Mouse (Mus musculus): ENCODE results near the gene Olfr1393.
"Not testable (repeated sequence)": the region's sequence is repeated elsewhere in the genome, so short reads cannot be mapped to it uniquely, and the experiment has no call there.

Gene Olfr1393

GRCm38 (mm10) chr11:49308547-49308946, 30.4 kb downstream of the Olfr1393 start:
- not testable (repeated sequence) for DNase-seq (ENCODE audit: low read depth)

GRCm38 (mm10) chr11:49322442-49322841, 44.3 kb downstream of the Olfr1393 start, which contains the start of gene Olfr1391:
TSS of gene Olfr1391 (plus strand) at chr11:49322742.
- no peak for DNase-seq (ENCODE audit: low read depth)

GRCm38 (mm10) chr11:49326726-49327125, 48.6 kb downstream of the Olfr1393 start:
- no peak for DNase-seq (ENCODE audit: low read depth)

GRCm38 (mm10) chr11:49329686-49330085, 51.6 kb downstream of the Olfr1393 start:
- DNase-seq (ENCODE audit: low read depth): no peak
